Mouse (Mus musculus) heart, adult 2 months (tissue): Measurements from ENCODE around the gene Pfkfb1.

Source experiments
- CTCF ChIP-seq: fragments of 200-600 bp; IDR thresholded peaks from 2 replicates; pipeline ENCODE4 v1.8.1; 2022; ENCODE audit warnings: antibody characterized with exemption, mild to moderate bottlenecking, moderate library complexity
- EP300 ChIP-seq: fragments of 200-500 bp; IDR thresholded peaks from 2 replicates; pipeline ENCODE4 v1.6.1; 2011; ENCODE audit warnings: low read depth, low read length, control low read depth; ENCODE audit not compliant: insufficient read depth

GRCm38 (mm10) chrX:150588023-150588764, at the start of gene Pfkfb1:
- no peak for TF ChIP-seq EP300
- TF ChIP-seq CTCF = peak; percentile 68
